Mouse (Mus musculus): Measurements from ENCODE around the gene Mad1l1.

The Mad1l1 gene

DNA sequence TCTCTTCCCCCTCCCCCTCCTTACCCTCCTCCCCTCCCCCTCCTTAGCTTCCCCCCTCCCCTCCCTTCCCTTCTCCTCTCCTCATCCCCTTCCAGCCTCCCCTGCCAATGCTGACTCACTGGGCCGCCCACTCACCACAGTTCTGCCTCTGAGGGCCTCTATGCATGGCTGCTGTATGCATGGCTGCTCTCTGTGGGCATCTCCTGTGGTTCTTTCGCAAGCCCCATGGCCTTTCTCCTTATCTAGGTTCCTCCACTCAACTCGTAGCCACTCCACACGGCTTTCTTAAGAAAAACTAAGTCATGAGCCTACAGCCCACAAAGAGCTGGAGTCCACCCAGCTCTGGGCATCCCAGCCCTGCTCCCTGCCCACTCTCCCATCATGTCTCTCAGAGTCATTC, 172.1 kb downstream of the Mad1l1 start:
- DNase-seq (ENCODE audit: low read depth, low spot score): no peak
- Histone ChIP-seq H3K36me3 (ENCODE audit: control insufficient read depth, insufficient read depth, low read length, poor library complexity, severe bottlenecking) (no peaks in the 10 kb centered on the region; the same call in 1 of the 2 replicates), H3K27me3 (ENCODE audit: control insufficient read depth, insufficient read depth, low read length, poor library complexity, severe bottlenecking) (no peaks in the 10 kb centered on the region)

DNA sequence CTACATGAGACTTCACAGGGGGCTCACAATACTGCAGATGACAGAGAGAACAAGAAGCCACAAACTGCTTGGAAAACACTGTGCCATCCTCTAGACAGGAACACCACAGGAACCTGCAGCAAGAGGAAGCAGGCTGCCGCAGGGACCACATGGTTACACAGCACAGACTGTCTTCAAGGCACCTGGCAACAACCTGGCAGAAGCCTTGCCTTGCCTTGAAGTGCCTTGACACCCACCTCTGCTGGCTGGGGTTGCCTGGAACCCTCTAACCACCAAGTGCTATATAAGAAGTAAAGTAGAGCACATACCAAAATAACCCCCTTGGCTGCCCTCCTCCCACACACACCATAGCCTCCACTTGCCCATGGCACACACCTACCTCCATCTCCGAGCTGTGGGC, 177.8 kb downstream of the Mad1l1 start:
- no peaks in the 10 kb centered on the region for H3K36me3 ChIP-seq (ENCODE audit: control insufficient read depth, insufficient read depth, low read length, poor library complexity, severe bottlenecking)
- no peak for DNase-seq (ENCODE audit: low read depth, low spot score)

DNA sequence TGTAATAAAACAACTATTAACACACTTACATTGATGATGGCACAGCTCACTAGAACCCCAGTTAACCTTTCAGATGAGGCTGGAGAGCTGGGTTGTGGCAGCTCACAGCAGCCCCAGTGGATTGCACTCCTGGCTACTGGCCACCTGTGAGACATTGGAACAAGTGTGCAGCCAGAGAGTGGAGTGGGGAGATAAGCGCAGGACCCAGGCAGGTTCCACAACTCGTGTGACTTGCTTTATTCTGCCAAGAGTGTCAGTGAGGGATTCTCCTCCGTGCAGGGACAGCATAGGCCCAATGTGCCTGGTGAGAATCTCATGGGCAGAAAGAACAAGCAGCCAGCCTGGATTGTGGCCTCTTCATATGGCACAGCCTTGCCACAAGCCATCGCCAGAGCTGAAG, 180.0 kb downstream of the Mad1l1 start:
- H3K27me3 ChIP-seq (ENCODE audit: control insufficient read depth, insufficient read depth, low read length, poor library complexity, severe bottlenecking): no peaks in the 10 kb centered on the region
- no peak for DNase-seq (ENCODE audit: low read depth, low spot score)

More for the DNA sequence above, 177.8 kb downstream of the Mad1l1 start:
- H3K27me3 ChIP-seq (ENCODE audit: control insufficient read depth, insufficient read depth, low read length, poor library complexity, severe bottlenecking): no peaks in the 10 kb centered on the region

DNA sequence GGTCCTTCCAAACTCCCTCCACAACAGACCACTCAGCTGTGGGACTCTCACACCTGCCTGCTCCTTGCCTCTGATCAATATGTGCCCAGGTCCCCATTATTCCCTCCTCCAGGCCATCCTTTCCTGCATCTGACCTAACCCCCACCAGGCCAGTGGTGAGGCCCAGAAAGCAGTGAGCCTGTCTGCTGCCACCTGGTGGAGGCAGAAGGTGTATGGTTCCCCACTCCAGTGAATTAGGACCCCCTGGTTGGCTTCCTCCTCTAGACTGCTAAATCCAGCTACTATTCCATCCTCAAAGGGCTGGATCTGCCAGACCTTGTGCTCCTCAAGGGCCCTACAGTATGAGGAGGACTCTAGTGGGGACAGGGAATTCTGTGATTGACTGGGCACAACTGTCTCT, 181.1 kb downstream of the Mad1l1 start:
- peak; percentile 47 for DNase-seq (ENCODE audit: low read depth, low spot score)
- H3K27me3 ChIP-seq (ENCODE audit: control insufficient read depth, insufficient read depth, low read length, poor library complexity, severe bottlenecking): no peaks in the 10 kb centered on the region
- H3K36me3 ChIP-seq (ENCODE audit: control insufficient read depth, insufficient read depth, low read length, poor library complexity, severe bottlenecking): no peaks in the 10 kb centered on the region

More for the DNA sequence above, 180.0 kb downstream of the Mad1l1 start:
- H3K36me3 ChIP-seq (ENCODE audit: control insufficient read depth, insufficient read depth, low read length, poor library complexity, severe bottlenecking): no peaks in the 10 kb centered on the region

DNA sequence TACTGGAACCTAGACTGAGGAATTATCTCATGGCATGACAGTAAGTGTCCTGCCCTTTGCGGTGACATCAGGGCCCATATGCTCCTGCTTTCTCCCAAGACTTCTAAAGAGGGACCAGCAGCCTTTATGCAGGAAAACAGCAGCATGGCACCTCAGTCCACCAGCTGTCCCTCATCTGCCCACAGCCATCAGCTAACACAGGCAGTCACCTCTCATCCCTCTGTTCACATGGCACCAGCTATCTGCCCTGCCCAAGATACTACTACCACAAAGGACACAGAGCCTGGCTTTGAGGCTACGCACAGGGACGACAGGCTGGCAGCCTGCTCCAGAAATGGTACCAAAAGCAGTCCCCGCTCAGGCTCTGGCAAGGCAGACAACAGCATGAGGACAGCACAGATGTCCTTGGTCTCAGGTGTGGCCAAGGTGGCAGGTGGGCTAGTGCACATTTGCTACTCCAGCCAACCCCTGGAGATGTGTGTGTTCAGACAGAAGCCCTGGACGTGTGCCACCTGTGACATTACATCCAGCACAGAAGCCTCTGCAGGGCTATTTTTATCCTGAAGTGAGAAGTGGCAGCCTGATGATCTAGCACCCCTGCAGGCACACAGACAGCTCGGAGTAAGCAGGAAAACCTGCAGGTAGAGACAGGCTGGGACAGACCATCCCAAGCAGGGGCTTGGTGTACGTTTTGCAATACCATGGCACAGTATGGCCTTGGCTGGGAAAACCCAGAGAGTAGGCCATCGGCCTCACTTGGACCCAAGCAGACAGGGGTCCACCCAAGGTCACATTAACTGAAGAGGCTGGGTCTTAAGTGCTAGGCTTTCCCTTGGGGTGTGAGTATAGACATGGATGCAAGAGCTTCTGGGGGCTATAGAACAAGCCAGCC, 185.4 kb downstream of the Mad1l1 start:
- DNase-seq (ENCODE audit: low read depth, low spot score): no peak
- Histone ChIP-seq H3K27me3 (ENCODE audit: control insufficient read depth, insufficient read depth, low read length, poor library complexity, severe bottlenecking) (no peaks in the 10 kb centered on the region), H3K36me3 (ENCODE audit: control insufficient read depth, insufficient read depth, low read length, poor library complexity, severe bottlenecking) (no peaks in the 10 kb centered on the region)

DNA sequence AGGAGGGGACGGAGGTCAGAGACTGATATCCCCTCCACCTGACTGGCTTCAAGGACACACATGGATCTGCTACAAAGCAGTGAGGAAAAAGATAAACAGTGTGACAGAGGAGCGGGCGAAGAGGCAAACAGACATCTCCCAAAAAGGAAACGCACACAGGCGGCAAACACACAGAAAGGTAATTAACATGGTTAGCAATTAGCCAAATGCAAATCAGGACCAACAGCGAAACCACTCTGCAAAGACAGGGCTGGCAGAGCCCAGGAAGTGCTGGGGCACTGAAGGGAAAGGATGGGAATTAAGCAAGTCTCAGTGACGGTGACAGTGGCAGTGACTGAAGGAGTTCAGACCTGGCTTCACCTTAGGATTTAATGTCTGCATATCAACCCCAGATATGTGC, 187.3 kb downstream of the Mad1l1 start:
- DNase-seq (ENCODE audit: low read depth, low spot score): no peak
- no peaks in the 10 kb centered on the region for H3K27me3 ChIP-seq (ENCODE audit: control insufficient read depth, insufficient read depth, low read length, poor library complexity, severe bottlenecking)
- no peaks in the 10 kb centered on the region for H3K36me3 ChIP-seq (ENCODE audit: control insufficient read depth, insufficient read depth, low read length, poor library complexity, severe bottlenecking)

DNA sequence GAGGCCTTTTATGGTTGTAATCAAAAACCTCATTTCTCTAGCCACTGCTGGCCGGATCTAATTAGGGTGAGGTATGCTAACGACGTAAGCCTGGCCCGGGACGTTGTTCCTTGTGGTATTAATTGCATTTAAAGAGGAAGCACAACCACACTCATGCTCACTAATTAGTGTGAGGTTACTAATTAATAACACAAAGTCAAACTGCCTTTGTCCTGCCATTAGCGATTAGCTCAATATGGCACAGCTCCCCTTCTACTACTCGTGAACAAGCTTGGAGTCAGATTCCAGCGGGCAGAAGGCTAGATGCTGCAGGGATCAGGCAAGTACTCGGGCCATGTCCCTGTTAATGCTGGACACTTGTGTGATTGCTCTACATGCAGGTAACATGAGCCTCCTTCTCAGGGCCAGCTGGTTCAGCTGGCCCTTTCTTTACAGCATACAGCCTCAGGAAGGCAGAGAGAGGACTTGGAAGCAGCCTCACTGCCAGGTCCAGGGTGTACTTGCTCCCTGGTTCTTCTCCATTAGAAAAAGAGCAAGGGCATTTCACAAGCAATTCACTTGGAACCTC, 192.9 kb downstream of the Mad1l1 start:
- Histone ChIP-seq H3K36me3 (ENCODE audit: control insufficient read depth, insufficient read depth, low read length, poor library complexity, severe bottlenecking) (no peaks in the 10 kb centered on the region), H3K27me3 (ENCODE audit: control insufficient read depth, insufficient read depth, low read length, poor library complexity, severe bottlenecking) (no peaks in the 10 kb centered on the region)
- no peak for DNase-seq (ENCODE audit: low read depth, low spot score)

DNA sequence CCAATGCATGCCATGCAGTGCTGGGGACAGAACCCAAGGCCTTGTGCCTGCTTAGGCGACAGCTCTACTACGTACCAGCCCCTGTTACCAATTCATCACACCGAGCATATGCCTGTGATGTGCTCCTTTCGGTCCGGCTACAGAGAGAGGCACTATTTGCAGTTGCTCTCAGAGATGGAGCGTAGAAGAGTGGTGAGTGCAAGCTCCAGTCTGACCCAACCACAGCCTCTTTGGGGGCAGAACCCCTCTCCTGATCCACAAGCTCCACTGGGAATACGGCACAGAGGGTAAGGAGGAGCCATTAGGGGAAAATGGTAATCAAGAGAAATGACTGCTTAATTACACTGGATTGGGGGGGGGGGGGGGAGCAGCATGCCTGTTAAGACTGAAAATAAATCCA, 193.4 kb downstream of the Mad1l1 start:
- Histone ChIP-seq H3K27me3 (ENCODE audit: control insufficient read depth, insufficient read depth, low read length, poor library complexity, severe bottlenecking) (no peaks in the 10 kb centered on the region), H3K36me3 (ENCODE audit: control insufficient read depth, insufficient read depth, low read length, poor library complexity, severe bottlenecking) (no peaks in the 10 kb centered on the region)
- no peak for DNase-seq (ENCODE audit: low read depth, low spot score)

DNA sequence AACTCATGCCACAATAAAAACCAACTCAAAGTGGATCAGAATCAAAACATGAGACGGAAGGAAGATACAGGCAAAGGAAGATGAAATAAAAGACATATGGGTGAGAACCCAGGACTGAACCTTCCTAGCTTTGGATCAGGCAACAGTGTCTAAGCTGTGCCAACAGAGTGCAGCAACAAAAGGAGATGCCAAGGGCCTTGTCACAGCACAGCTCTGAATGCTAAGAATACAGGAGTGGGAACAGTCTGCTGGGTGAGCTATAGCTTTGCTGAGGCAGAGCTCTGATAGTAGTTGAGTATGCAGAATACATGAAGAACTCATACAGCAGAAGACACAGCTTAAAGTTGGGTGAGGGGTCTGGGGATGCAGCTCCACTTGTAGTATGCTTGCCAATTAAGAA, 196.7 kb downstream of the Mad1l1 start:
- no peaks in the 10 kb centered on the region for H3K36me3 ChIP-seq (ENCODE audit: control insufficient read depth, insufficient read depth, low read length, poor library complexity, severe bottlenecking)
- DNase-seq (ENCODE audit: low read depth, low spot score): no peak
- H3K27me3 ChIP-seq (ENCODE audit: control insufficient read depth, insufficient read depth, low read length, poor library complexity, severe bottlenecking): no peaks in the 10 kb centered on the region

DNA sequence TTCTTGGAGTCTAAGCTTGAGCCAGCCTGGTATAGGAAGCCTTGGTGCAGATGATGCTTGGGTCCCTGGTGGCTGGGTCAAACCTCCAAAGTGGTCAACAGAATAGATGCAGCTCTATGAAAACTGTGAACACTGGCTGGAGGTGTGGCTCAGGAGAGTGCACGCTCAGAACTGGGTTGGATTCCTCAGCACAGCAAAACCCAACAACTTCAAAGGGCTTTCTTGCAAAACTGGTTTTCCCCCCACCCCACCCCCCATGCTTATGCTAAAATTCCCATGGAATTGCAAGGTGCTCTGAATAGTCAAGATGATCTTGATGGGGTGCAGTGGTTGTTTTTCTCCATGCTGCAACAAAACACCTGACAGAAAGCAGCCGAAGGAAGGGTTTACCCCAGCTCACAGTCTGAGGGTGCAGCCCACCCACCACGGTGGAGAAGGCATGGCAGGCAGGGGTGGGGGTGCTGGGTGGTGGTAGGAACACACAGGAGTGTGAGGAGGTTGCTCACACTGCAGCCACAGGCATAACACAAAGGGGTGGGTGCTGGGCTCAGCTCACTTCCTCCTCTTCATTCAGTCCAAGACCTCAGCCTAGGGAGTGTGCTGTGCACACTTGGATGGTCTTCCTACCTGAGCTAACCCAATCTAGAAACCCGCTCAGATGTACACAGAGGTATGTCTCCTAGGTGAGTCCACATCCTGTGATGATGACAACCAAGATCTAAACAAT, 197.5 kb downstream of the Mad1l1 start:
- no peak for DNase-seq (ENCODE audit: low read depth, low spot score)

DNA sequence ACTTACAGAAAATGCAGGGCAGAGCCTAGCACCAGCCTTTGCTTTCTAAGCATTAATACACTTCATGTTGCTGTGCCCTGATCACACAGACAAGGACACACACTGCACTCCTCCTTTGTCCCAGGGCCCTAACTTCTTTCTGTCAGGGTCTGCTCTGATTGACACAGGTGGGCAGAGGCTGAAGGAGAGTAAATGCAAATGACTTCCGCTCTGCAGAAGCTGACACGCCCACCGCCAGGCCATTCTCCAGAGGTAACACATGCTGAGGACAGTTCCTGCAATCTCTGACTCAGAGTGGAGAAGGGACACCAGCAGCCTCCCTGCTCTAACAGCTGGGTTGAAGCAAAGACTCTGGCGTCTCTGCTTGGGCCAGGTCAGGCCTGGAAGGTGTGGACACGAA, 198.2 kb downstream of the Mad1l1 start:
- H3K36me3 ChIP-seq (ENCODE audit: control insufficient read depth, insufficient read depth, low read length, poor library complexity, severe bottlenecking): no peaks in the 10 kb centered on the region

More for the DNA sequence above, 197.5 kb downstream of the Mad1l1 start:
- H3K36me3 ChIP-seq (ENCODE audit: control insufficient read depth, insufficient read depth, low read length, poor library complexity, severe bottlenecking): no peaks in the 10 kb centered on the region
- no peaks in the 10 kb centered on the region for H3K27me3 ChIP-seq (ENCODE audit: control insufficient read depth, insufficient read depth, low read length, poor library complexity, severe bottlenecking)

DNA sequence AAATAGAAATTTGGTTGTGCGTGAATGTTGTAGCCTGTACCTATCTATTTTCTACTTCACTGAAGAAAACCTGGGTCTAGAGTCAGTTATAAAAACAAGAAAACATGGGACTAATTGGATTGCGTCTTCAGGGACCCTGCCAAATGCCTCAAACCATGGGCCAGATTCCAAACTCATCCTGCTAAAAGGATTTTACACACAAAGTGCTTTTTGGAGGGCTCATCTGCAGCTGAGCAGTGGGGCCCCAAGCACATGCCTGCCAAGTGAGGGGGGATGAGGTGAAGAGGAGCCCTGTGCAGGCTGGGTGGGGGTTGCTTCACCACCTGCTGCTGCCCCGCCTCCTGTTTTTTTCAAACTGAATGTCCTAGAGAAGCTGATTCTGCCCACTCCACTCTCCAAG, 199.4 kb downstream of the Mad1l1 start:
- no peaks in the 10 kb centered on the region for H3K27me3 ChIP-seq (ENCODE audit: control insufficient read depth, insufficient read depth, low read length, poor library complexity, severe bottlenecking)
- DNase-seq (ENCODE audit: low read depth, low spot score): no peak
- no peaks in the 10 kb centered on the region for H3K36me3 ChIP-seq (ENCODE audit: control insufficient read depth, insufficient read depth, low read length, poor library complexity, severe bottlenecking)

More for the DNA sequence above, 198.2 kb downstream of the Mad1l1 start:
- no peak for DNase-seq (ENCODE audit: low read depth, low spot score)
- no peaks in the 10 kb centered on the region for H3K27me3 ChIP-seq (ENCODE audit: control insufficient read depth, insufficient read depth, low read length, poor library complexity, severe bottlenecking)

DNA sequence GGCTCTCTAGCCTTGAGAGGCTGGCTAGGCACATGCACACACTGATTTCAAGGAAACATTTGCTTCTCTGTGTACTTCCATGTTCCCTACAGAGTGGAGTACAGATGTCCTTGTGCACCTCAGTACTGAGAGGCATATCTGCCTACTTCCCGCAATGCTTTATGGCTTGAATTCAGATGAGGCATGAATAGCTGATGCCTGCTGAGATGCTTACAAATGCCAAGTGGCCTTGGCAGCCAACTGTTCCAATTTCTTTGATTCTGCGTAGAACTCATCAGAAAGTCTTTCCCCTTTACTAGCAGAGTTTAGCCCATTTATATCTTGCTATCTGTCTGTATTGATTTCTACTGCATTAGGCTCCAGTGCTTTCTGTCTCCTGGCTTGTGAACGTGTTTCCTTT, 202.4 kb downstream of the Mad1l1 start:
- Histone ChIP-seq H3K27me3 (ENCODE audit: control insufficient read depth, insufficient read depth, low read length, poor library complexity, severe bottlenecking) (no peaks in the 10 kb centered on the region), H3K36me3 (ENCODE audit: control insufficient read depth, insufficient read depth, low read length, poor library complexity, severe bottlenecking) (no peaks in the 10 kb centered on the region; the same call in 1 of the 2 replicates)
- no peak for DNase-seq (ENCODE audit: low read depth, low spot score)

DNA sequence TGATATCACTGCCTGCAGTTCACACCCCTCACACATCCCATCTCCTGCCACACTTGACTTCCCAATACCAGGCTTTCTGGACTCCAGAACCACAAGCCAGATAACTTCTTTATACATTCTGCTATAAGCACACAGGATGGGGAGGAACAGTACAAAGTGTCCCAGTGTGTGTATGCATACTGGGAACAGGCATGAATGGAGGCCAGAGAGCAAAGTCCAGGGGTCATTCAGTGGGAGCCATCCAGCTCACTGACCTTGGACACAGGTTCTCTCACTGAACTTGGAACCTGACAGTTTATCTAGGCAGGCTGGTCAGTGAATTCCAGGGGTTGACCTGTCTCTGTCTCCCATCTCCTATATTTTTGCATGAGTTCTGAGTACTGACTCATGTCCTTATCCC, 203.4 kb downstream of the Mad1l1 start:
- H3K36me3 ChIP-seq (ENCODE audit: control insufficient read depth, insufficient read depth, low read length, poor library complexity, severe bottlenecking): no peaks in the 10 kb centered on the region; the same call in 1 of the 2 replicates
- DNase-seq (ENCODE audit: low read depth, low spot score): no peak
- no peaks in the 10 kb centered on the region for H3K27me3 ChIP-seq (ENCODE audit: control insufficient read depth, insufficient read depth, low read length, poor library complexity, severe bottlenecking)

Data from splenic B cell, adult 2 months (primary cell).